Mouse (Mus musculus) forebrain, embryonic 14.5 days (tissue): ENCODE results near the gene Cox6a1. TPM values are rescaled to one million over a fixed set of nuclear protein-coding genes. Genes with fewer than 3 reads are reported as not detected.
A peak's percentile ranks its signal among the peaks of the same experiment; 100 is the strongest.

Experiments used
- ATAC-seq: fragments of 200-750 bp; cut with Nextera tagmentation; 2 replicates; pipeline ENCODE4 v1.8.0; 2017; ENCODE audit warnings: mild to moderate bottlenecking, moderate library complexity
- DNase-seq: peaks from one replicate; pipeline ENCODE4 v3.0.0-alpha.2; 2015; ENCODE audit warnings: low spot score
- H3K27ac ChIP-seq: fragments of 300-500 bp; sonication (generic); 2 replicates; pipeline ENCODE4 v1.5.1; 2014; ENCODE audit warnings: low read depth, mild to moderate bottlenecking, control low read depth, low read length, moderate library complexity
- H3K27me3 ChIP-seq: fragments of 300-500 bp; sonication (generic); replicated peaks from 2 replicates; pipeline ENCODE4 v1.6.1; 2014; ENCODE audit warnings: low read length, control low read depth, mixed read lengths; ENCODE audit not compliant: control insufficient read depth, insufficient read depth
- H3K36me3 ChIP-seq: fragments of 300-500 bp; sonication (generic); 2 replicates; pipeline ENCODE4 v1.6.1; 2014; ENCODE audit warnings: low read length, control low read depth; ENCODE audit not compliant: control insufficient read depth, insufficient read depth
- H3K4me1 ChIP-seq: fragments of 300-500 bp; sonication (generic); 2 replicates; pipeline ENCODE4 v1.6.1; 2014; ENCODE audit warnings: antibody characterized with exemption, low read length, control low read depth; ENCODE audit not compliant: control insufficient read depth, insufficient read depth
- H3K4me2 ChIP-seq: fragments of 300-500 bp; sonication (generic); 2 replicates; pipeline ENCODE4 v1.6.1; 2014; ENCODE audit warnings: mild to moderate bottlenecking, control low read depth, low read length
- H3K4me3 ChIP-seq: fragments of 300-500 bp; sonication (generic); 2 replicates; pipeline ENCODE4 v1.5.1; 2014; ENCODE audit warnings: low read depth, low read length, control low read depth
- H3K9ac ChIP-seq: fragments of 300-500 bp; sonication (generic); 2 replicates; pipeline ENCODE4 v1.6.1; 2014; ENCODE audit warnings: mild to moderate bottlenecking, low read length, control low read depth, moderate library complexity
- H3K9me3 ChIP-seq: fragments of 300-500 bp; sonication (generic); replicated peaks from 2 replicates; pipeline ENCODE4 v1.6.1; 2016; ENCODE audit warnings: low read length, control low read depth, mixed read lengths; ENCODE audit not compliant: control insufficient read depth
- WGBS: fragments of 180-500 bp; shearing (Covaris S2); extraction: QIAGEN DNeasy Blood & Tissue Kit; methylation state at CpG from one replicate; pipeline ENCODE4 v1.1.7; 2014; 5-methylcytosine and 5-hydroxymethylcytosine counted together
- polyA plus RNA-seq: library from polyadenylated mRNA; unstranded; fragments of >200 nt; fragmentation: Nextera tagmentation; extraction: Ambion mirVana; gene quantifications from 2 replicates; pipeline ENCODE4 v1.2.1, GENCODE M21; 2014

Cox6a1 gene
- polyA plus RNA-seq, 1 experiment from 2014 or later = 1,200 TPM

GRCm38 (mm10) chr5:115300035-115300744 is 48.6 kb downstream of the Cox6a1 start:
- H3K36me3 ChIP-seq = peaks cover 39% of the 10 kb centered on the region
- H3K9me3 ChIP-seq = no peaks in the 10 kb centered on the region
- peak; percentile 15 for ATAC-seq
- peak overlapping the region; percentile 89 for H3K9ac ChIP-seq
- peaks cover 18% of the 10 kb centered on the region for H3K4me1 ChIP-seq
- under 1% methylated on average over 46 of the region's 46 CpGs for WGBS
- peak overlapping the region; percentile 87 for H3K4me3 ChIP-seq
- peak overlapping the region; percentile 59 for H3K4me2 ChIP-seq
- no peaks in the 10 kb centered on the region for H3K27me3 ChIP-seq
- DNase-seq = peak; percentile 93
- H3K27ac ChIP-seq = peak overlapping the region; percentile 94

GRCm38 (mm10) chr5:115296347-115296746 is 52.4 kb downstream of the Cox6a1 start:
- Histone ChIP-seq H3K4me1 (peaks cover 14% of the 10 kb centered on the region), H3K4me2 (no peak overlapping the region), H3K9me3 (no peaks in the 10 kb centered on the region), H3K4me3 (no peak overlapping the region), H3K27me3 (no peaks in the 10 kb centered on the region), H3K36me3 (peaks cover 60% of the 10 kb centered on the region), H3K27ac (no peak overlapping the region), H3K9ac (no peak overlapping the region)
- ATAC-seq = no peak
- WGBS = 87% methylated on average over 10 of the region's 10 CpGs
- no peak for DNase-seq

Other genes with a start within 250 kb of the Cox6a1 start
- 17.7 and 18.8 TPM in 2 replicates for gene Acads, start 229.6 kb downstream of the Cox6a1 start, polyA plus RNA-seq
- gene Unc119b, start 214.0 kb downstream of the Cox6a1 start, polyA plus RNA-seq = 35.4 and 37.8 TPM in 2 replicates
- 11.4 and 12.5 TPM in 2 replicates for gene Mlec, start 190.8 kb downstream of the Cox6a1 start, polyA plus RNA-seq
- gene Cabp1, start 154.6 kb downstream of the Cox6a1 start, polyA plus RNA-seq = 7.1 and 10.1 TPM in 2 replicates
- gene Pop5, start 113.1 kb downstream of the Cox6a1 start, polyA plus RNA-seq = 101 and 105 TPM in 2 replicates
- gene Rnf10, start 76.1 kb downstream of the Cox6a1 start, polyA plus RNA-seq = 64.3 and 75.2 TPM in 2 replicates
- 55.1 and 60.9 TPM in 2 replicates for gene Coq5, start 69.3 kb downstream of the Cox6a1 start, polyA plus RNA-seq
- 1,615 and 1,740 TPM in 2 replicates for gene Dynll1, start 48.0 kb downstream of the Cox6a1 start, polyA plus RNA-seq
- 165 and 169 TPM in 2 replicates for gene Srsf9, start 21.8 kb downstream of the Cox6a1 start, polyA plus RNA-seq
- 30.1 and 32.9 TPM in 2 replicates for gene Gatc, start 7.8 kb downstream of the Cox6a1 start, polyA plus RNA-seq
- 56.4 and 57.6 TPM in 2 replicates for gene Triap1, start 7.8 kb downstream of the Cox6a1 start, polyA plus RNA-seq
- 63.3 and 69.4 TPM in 2 replicates for gene Msi1, start 80.6 kb upstream of the Cox6a1 start, polyA plus RNA-seq
- not detected in 2 replicates for gene Pla2g1b, start 117.3 kb upstream of the Cox6a1 start, polyA plus RNA-seq
- gene Sirt4, start 135.7 kb upstream of the Cox6a1 start, polyA plus RNA-seq = 19.5 and 24.3 TPM in 2 replicates
- 7.5 and 9.8 TPM in 2 replicates for gene Pxn, start 157.7 kb upstream of the Cox6a1 start, polyA plus RNA-seq
- gene Rplp0, start 210.5 kb upstream of the Cox6a1 start, polyA plus RNA-seq = 1,112 and 1,434 TPM in 2 replicates
- 29.2 and 41.2 TPM in 2 replicates for gene Gcn1l1, start 216.3 kb upstream of the Cox6a1 start, polyA plus RNA-seq